Mouse (Mus musculus) heart, postnatal 0 days (tissue): ENCODE data around the gene Kcnip4. TPM values are rescaled to one million over a fixed set of nuclear protein-coding genes. Genes with fewer than 3 reads are reported as not detected.

ENCODE experiments used
- ATAC-seq: fragments of 200-750 bp; cut with Nextera tagmentation; 2 replicates; pipeline ENCODE4 v1.8.0; 2017; ENCODE audit warnings: low read depth, moderate number of reproducible peaks, moderate library complexity; ENCODE audit not compliant: insufficient read depth
- DNase-seq: peaks from one replicate; pipeline ENCODE4 v3.0.0-alpha.2; 2016; ENCODE audit warnings: low spot score
- H3K27ac ChIP-seq: fragments of 300-500 bp; sonication (generic); 2 replicates; pipeline ENCODE4 v1.5.1; 2014; ENCODE audit warnings: low read depth, mild to moderate bottlenecking
- H3K27me3 ChIP-seq: fragments of 300-500 bp; sonication (generic); 2 replicates; pipeline ENCODE4 v1.6.1; 2014; ENCODE audit warnings: low read length, mixed read lengths; ENCODE audit not compliant: control insufficient read depth, insufficient read depth
- H3K36me3 ChIP-seq: fragments of 300-500 bp; sonication (generic); replicated peaks from 2 replicates; pipeline ENCODE4 v1.6.1; 2014; ENCODE audit warnings: low read length, mixed read lengths; ENCODE audit not compliant: control insufficient read depth, insufficient read depth
- H3K4me1 ChIP-seq: fragments of 300-500 bp; sonication (generic); 2 replicates; pipeline ENCODE4 v1.6.1; 2014; ENCODE audit warnings: antibody characterized with exemption; ENCODE audit not compliant: control insufficient read depth, insufficient read depth
- H3K4me2 ChIP-seq: fragments of 300-500 bp; sonication (generic); 2 replicates; pipeline ENCODE4 v1.6.1; 2014; ENCODE audit warnings: low read depth, mild to moderate bottlenecking, low read length, moderate library complexity
- H3K4me3 ChIP-seq: fragments of 300-500 bp; sonication (generic); 2 replicates; pipeline ENCODE4 v1.5.1; 2014; ENCODE audit warnings: low read depth, low read length
- H3K9ac ChIP-seq: fragments of 300-500 bp; sonication (generic); replicated peaks from 2 replicates; pipeline ENCODE4 v1.6.1; 2014; ENCODE audit warnings: low read depth, low read length, mixed read lengths
- H3K9me3 ChIP-seq: fragments of 300-500 bp; sonication (generic); replicated peaks from 2 replicates; pipeline ENCODE4 v1.6.1; 2016; ENCODE audit warnings: low read length; ENCODE audit not compliant: control insufficient read depth
- CTCF ChIP-seq: IDR thresholded peaks from 2 replicates; pipeline ENCODE4 v1.5.1; 2016; ENCODE audit warnings: antibody characterized with exemption, control low read depth, low read depth
- EP300 ChIP-seq: IDR thresholded peaks from 2 replicates; pipeline ENCODE4 v1.6.1; 2016; ENCODE audit warnings: antibody characterized with exemption, low read depth
- WGBS: fragments of 180-500 bp; shearing (Covaris S2); extraction: QIAGEN DNeasy Blood & Tissue Kit; methylation state at CpG from one replicate; pipeline ENCODE4 v1.1.7; 2014; 5-methylcytosine and 5-hydroxymethylcytosine counted together
- polyA plus RNA-seq: library from polyadenylated mRNA; unstranded; fragments of >200 nt; fragmentation: Nextera tagmentation; extraction: Ambion mirVana; gene quantifications from 2 replicates; pipeline ENCODE4 v1.2.1, GENCODE M21; 2015
- total RNA-seq: library from RNA; depleted of rRNA; stranded (reverse); fragments of >200 nt; gene quantifications from 2 replicates; pipeline ENCODE4 v1.2.3, GENCODE M21; 2014; ENCODE audit warnings: low replicate concordance

Gene Kcnip4
- total and polyA plus RNA-seq, 2 experiments from 2014 or later = 0.11 TPM; not detected in 1

- Histone ChIP-seq H3K9ac (no peak overlapping the region), H3K4me1 (no peaks in the 10 kb centered on the region), H3K4me2 (no peak overlapping the region), H3K36me3 (no peaks in the 10 kb centered on the region), H3K27ac (no peak overlapping the region), H3K4me3 (no peak overlapping the region), H3K27me3 (no peaks in the 10 kb centered on the region), H3K9me3 (no peaks in the 10 kb centered on the region)
- ATAC-seq (no peak), DNase-seq (no peak)
- 51% methylated on average over 8 of the region's 8 CpGs for WGBS
- TF ChIP-seq EP300 = no peak
- TF ChIP-seq CTCF = no peak
These were observed 634.5 kb downstream of the Kcnip4 start for GRCm38 (mm10) chr5:48890216-48890615.

- Histone ChIP-seq H3K4me3 (no peak overlapping the region), H3K9me3 (no peaks in the 10 kb centered on the region), H3K27me3 (no peaks in the 10 kb centered on the region), H3K27ac (no peak overlapping the region), H3K4me2 (peak overlapping the region; percentile 33), H3K36me3 (no peaks in the 10 kb centered on the region), H3K4me1 (no peaks in the 10 kb centered on the region), H3K9ac (no peak overlapping the region)
- TF ChIP-seq CTCF (no peak), EP300 (no peak)
- 9% methylated on average over 18 of the region's 18 CpGs for WGBS
- DNase-seq (no peak), ATAC-seq (no peak)
These were observed 635.1 kb downstream of the Kcnip4 start for GRCm38 (mm10) chr5:48889395-48890194.

- TF ChIP-seq CTCF (no peak), EP300 (no peak)
- no peak overlapping the region for H3K4me3 ChIP-seq
- H3K27me3 ChIP-seq = no peaks in the 10 kb centered on the region
- DNase-seq = no peak
- no peaks in the 10 kb centered on the region for H3K36me3 ChIP-seq
- no peaks in the 10 kb centered on the region for H3K4me1 ChIP-seq
- H3K9me3 ChIP-seq = no peaks in the 10 kb centered on the region
- no peak overlapping the region for H3K9ac ChIP-seq
- no peak for ATAC-seq
- 38% methylated on average over 2 of the region's 2 CpGs for WGBS
- H3K27ac ChIP-seq = no peak overlapping the region
- no peak overlapping the region for H3K4me2 ChIP-seq
These were observed 646.6 kb downstream of the Kcnip4 start for GRCm38 (mm10) chr5:48878081-48878480.

- Histone ChIP-seq H3K4me2 (no peak overlapping the region), H3K27ac (no peak overlapping the region), H3K4me3 (no peak overlapping the region), H3K27me3 (no peaks in the 10 kb centered on the region), H3K9ac (no peak overlapping the region), H3K36me3 (no peaks in the 10 kb centered on the region), H3K9me3 (no peaks in the 10 kb centered on the region), H3K4me1 (no peaks in the 10 kb centered on the region)
- 57% methylated on average over 3 of the region's 3 CpGs for WGBS
- no peak for ATAC-seq
- no peak for TF ChIP-seq CTCF
- TF ChIP-seq EP300 = no peak
- no peak for DNase-seq
These were observed 660.3 kb downstream of the Kcnip4 start for GRCm38 (mm10) chr5:48864268-48864967.

GRCm38 (mm10) chr5:48840971-48841370, 683.7 kb downstream of the Kcnip4 start:
- TF ChIP-seq EP300 (no peak), CTCF (no peak)
- DNase-seq = no peak
- no peak for ATAC-seq
- no peaks in the 10 kb centered on the region for H3K9me3 ChIP-seq
- H3K36me3 ChIP-seq = no peaks in the 10 kb centered on the region
- no peak overlapping the region for H3K27ac ChIP-seq
- H3K9ac ChIP-seq = no peak overlapping the region
- WGBS = 84% methylated on average over 2 of the region's 2 CpGs
- H3K4me2 ChIP-seq = no peak overlapping the region
- no peak overlapping the region for H3K4me3 ChIP-seq
- no peaks in the 10 kb centered on the region for H3K27me3 ChIP-seq
- H3K4me1 ChIP-seq = no peaks in the 10 kb centered on the region
